Mouse (Mus musculus): Measurements from ENCODE around the gene Tenm4. TPM values are rescaled to one million over a fixed set of nuclear protein-coding genes. Genes with fewer than 3 reads are reported as not detected.

Gene Tenm4
- total and polyA plus RNA-seq, 3 experiments = 9.2 to 15.2 TPM; not detected in 1

DNA sequence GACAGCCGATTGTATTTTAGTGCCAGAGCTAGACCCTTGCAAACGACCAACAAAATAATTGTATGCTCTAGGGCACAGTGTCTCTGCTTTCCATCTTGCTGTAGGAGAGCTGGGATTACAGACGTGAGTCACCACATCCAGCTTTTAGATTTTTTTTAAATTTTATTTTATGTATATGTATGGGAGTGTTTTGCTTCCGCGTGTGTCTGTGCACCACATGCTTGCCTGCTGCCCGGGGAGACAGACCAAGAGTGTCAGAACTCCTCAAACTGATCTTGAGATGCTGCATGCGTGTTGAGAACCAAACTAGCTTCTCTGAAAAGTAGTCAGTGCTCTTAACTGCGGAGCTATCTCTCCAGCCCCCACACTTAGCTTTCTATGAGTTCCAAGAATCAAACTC, 336.0 kb downstream of the Tenm4 start:
- no peaks in the 10 kb centered on the region; a peak in 1 of 4 replicates for H3K27me3 ChIP-seq (ENCODE audit: control insufficient read depth in 1 of 2, insufficient read depth in 2 of 2, low read length in 2 of 2)
- H3K27ac ChIP-seq (ENCODE audit: control insufficient read depth, low read depth, low read length) = no peak overlapping the region
- TF ChIP-seq GATA1 (IDR thresholded peaks at IDR 0.05; ENCODE audit: low read depth, low read length) = no peak
- TF ChIP-seq CTCF (IDR thresholded peaks at IDR 0.05 in 2 of 3, conservative IDR thresholded peaks at IDR 0.05 in 1 of 3; ENCODE audit: control insufficient read depth in 1 of 3, insufficient read depth in 1 of 3, low read depth in 2 of 3, low read length in 3 of 3, poor library complexity in 1 of 3, severe bottlenecking in 1 of 3) = no peak
- TF ChIP-seq ZNF384 (IDR thresholded peaks at IDR 0.05; ENCODE audit: low read depth, low read length) = no peak
- no peak for TF ChIP-seq HCFC1 (IDR thresholded peaks at IDR 0.05; ENCODE audit: low read depth, low read length)
- TF ChIP-seq MEF2A (IDR thresholded peaks at IDR 0.05; ENCODE audit: extremely low read depth, insufficient replicate concordance, low read depth, low read length, poor library complexity, severe bottlenecking) = no peak
- no peak for TF ChIP-seq MAFK (IDR thresholded peaks at IDR 0.05; ENCODE audit: borderline replicate concordance, low read depth, low read length)
- TF ChIP-seq CHD1 (IDR thresholded peaks at IDR 0.05; ENCODE audit: low read depth, low read length) = no peak
- no peaks in the 10 kb centered on the region for H3K79me2 ChIP-seq (ENCODE audit: control insufficient read depth, insufficient read depth, low read length, poor library complexity)
- H3K4me1 ChIP-seq (ENCODE audit: control insufficient read depth in 1 of 2, insufficient read depth in 2 of 2, low read length in 2 of 2) = no peaks in the 10 kb centered on the region
- H3K4me3 ChIP-seq (ENCODE audit: control insufficient read depth in 1 of 2, insufficient read depth in 1 of 2, low read depth in 2 of 2, low read length in 2 of 2) = no peak overlapping the region
- no peak for DNase-seq (ENCODE audit: low read depth, low spot score)
- no peaks in the 10 kb centered on the region for H3K36me3 ChIP-seq (ENCODE audit: control insufficient read depth in 1 of 2, insufficient read depth in 2 of 2, low read length in 2 of 2)
- H3K9me3 ChIP-seq (replicated peaks; ENCODE audit: insufficient read depth, low read length) = no peaks in the 10 kb centered on the region
- H3K9ac ChIP-seq (ENCODE audit: control insufficient read depth, low read depth, low read length, poor library complexity, severe bottlenecking) = no peak overlapping the region

DNA sequence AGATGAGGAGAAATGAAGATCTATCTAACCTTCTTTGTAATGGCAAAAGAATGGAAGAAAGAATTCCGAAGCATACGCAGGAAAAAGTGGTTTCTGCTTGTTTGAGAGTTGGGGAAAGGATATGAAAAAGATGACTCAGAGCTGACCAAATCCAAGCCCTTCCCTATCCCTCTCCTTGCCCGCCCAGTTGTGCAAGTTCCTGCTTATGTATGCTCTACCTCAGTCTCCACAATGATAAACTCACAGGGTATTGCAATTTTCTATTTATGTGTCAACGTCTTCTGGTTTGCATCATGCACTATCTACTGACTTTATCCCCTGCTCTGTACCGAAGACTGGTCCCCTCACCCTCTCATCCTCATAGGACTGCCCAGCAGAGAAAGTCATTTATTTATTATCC, 339.4 kb downstream of the Tenm4 start:
- no peak overlapping the region for H3K9ac ChIP-seq (ENCODE audit: control insufficient read depth, low read depth, low read length, poor library complexity, severe bottlenecking)
- TF ChIP-seq USF1 (IDR thresholded peaks at IDR 0.05; ENCODE audit: low read depth, low read length) (no peak), ETS1 (IDR thresholded peaks at IDR 0.05; ENCODE audit: low read depth, low read length) (no peak), E2F4 (IDR thresholded peaks at IDR 0.05; ENCODE audit: borderline replicate concordance, low read depth, low read length) (no peak), RCOR1 (IDR thresholded peaks at IDR 0.05; ENCODE audit: low read depth, low read length) (no peak), USF2 (IDR thresholded peaks at IDR 0.05; ENCODE audit: borderline replicate concordance in 1 of 2, insufficient read depth in 1 of 2, low read depth in 1 of 2, low read length in 2 of 2) (no peak), MYB (IDR thresholded peaks at IDR 0.05; ENCODE audit: low read depth, low read length) (no peak), EP300 (IDR thresholded peaks at IDR 0.05; ENCODE audit: low read depth in 1 of 2, low read length in 2 of 2) (no peak), TBP (IDR thresholded peaks at IDR 0.05; ENCODE audit: low read depth, low read length) (no peak), JUND (IDR thresholded peaks at IDR 0.05; ENCODE audit: low read depth, low read length) (no peak)
- H3K27me3 ChIP-seq (ENCODE audit: control insufficient read depth in 1 of 2, insufficient read depth in 2 of 2, low read length in 2 of 2) = no peaks in the 10 kb centered on the region; a peak in 1 of 4 replicates
- no peaks in the 10 kb centered on the region for H3K9me3 ChIP-seq (replicated peaks; ENCODE audit: insufficient read depth, low read length)
- no peaks in the 10 kb centered on the region for H3K4me1 ChIP-seq (ENCODE audit: control insufficient read depth in 1 of 2, insufficient read depth in 2 of 2, low read length in 2 of 2)
- H3K4me3 ChIP-seq (ENCODE audit: control insufficient read depth in 1 of 2, insufficient read depth in 1 of 2, low read depth in 2 of 2, low read length in 2 of 2) = no peak overlapping the region
- no peak for DNase-seq (ENCODE audit: low read depth, low spot score)
- no peak overlapping the region for H3K27ac ChIP-seq (ENCODE audit: control insufficient read depth, low read depth, low read length)
- no peaks in the 10 kb centered on the region for H3K79me2 ChIP-seq (ENCODE audit: control insufficient read depth, insufficient read depth, low read length, poor library complexity)
- H3K36me3 ChIP-seq (ENCODE audit: control insufficient read depth in 1 of 2, insufficient read depth in 2 of 2, low read length in 2 of 2) = no peaks in the 10 kb centered on the region
